Mouse (Mus musculus) CD8-positive naive resting alpha-beta T cell, adult 2 months (primary cell): ENCODE results near the gene Uckl1.

Experiments used
- DNase-seq, 2 experiments: peaks; one replicate each; pipeline ENCODE4 v3.0.0; 2022; ENCODE audit warnings: low read depth in 2 of 2, low spot score in 2 of 2

The Uckl1 gene

DNA sequence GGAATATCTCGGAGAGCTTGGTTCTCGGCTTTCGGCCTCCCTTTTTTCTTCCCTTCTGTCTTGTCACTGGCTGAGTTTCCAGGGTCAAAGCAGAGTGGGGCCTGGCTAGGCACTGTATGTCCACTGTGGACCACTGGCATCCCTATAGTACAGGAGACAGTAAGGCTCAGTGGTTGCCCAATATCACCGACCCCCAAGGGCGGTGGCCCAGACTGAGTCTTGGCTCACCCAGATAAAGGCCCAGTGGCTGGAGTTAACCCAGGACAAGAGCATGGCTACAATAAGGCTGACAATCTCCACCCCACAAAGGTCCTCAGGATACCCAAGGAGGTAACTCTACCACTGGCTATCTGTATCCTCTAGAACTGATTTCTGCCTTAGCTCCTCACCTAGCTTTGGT is 5.8 kb upstream of the Uckl1 start:
- no peak for DNase-seq

DNA sequence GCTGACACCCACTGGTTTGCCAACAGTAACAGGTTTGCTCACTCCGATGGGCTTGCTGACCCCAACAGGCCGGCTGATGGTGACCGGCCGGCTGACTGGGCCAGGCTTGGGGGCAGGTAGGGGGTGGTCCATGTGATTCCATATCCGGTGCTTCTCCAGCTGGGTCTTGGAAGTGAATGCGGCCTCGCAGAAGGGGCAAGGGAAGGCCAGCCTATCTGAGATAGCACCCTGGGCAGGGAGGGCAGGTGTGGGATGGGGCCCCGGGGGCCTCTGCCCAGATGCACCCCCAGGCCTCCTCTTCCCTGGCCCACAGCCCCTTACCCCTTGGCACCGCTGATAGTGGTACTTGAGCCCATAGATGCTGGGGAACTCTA is 5.0 kb upstream of the Uckl1 start:
- no peak for DNase-seq

GRCm38 (mm10) chr2:181589011-181589731 is 4.5 kb upstream of the Uckl1 start:
- no peak for DNase-seq

DNA sequence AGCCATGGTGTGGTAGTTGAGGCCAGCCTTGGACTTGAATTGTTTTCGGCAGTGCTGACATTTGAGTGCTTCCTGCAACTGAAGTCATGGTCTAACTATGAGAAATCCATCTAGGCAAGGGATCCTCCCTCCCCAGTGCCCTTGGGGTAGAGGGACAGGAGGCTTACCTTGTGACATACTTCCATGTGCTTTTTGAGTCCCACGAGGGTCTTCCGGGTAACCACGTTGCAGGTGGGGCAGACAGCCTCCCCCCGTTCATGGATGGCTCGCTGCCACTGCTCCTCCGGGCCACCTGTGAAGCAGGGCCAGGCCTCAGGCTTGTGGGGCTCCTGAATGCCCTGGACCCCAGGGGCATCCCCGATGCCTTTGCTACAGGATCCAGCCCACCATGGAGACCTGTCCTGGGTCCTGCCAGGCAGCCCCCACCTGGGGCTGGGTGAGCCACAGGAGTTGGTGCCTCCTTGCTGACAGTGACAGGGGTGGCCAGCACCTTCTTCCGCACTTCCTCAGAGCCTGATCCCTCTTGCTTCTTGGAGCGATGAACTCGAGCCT is 3.6 kb upstream of the Uckl1 start:
- no peak for DNase-seq

DNA sequence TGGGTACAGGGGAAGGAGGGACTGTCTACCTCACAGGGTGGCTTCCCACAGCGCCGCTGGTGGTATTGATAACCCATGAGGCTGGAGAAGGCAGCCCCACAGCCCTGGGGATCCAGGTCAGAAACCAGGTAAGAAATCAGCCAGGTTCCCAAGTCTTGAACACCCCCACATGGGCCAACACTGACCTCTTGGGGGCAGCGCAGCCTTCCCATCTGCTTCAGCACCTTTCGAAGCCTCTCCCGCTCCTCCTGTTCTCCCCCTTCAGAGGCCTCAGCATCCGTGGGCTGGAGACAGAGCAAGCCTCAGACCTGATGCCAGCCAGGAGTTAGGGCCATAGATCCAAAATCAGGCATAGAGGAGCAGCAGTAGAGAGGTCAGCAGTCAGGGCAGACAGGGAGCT is 3.1 kb upstream of the Uckl1 start:
- no peak for DNase-seq

GRCm38 (mm10) chr2:181586124-181586523 is 1.4 kb upstream of the Uckl1 start:
- no peak for DNase-seq

DNA sequence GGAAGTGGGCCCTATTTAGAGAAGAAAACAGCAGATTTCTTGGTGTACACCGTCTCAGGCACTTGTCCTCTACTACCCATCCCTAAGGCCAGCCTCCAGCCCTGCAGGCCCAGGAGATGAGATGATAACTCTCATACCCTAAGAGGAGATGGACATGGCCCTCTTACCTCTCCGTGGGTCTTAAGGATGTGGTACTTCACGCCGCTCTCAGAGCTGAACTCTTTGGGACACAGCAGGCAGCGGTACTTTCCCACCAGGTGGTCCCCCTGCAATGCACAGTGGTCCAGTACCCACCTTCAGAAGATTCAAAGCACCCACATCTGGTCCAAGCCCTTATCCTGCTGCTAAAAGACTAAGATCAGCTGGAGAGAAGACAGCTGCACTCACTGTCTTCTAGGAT is 814 bp upstream of the Uckl1 start:
- no peak for DNase-seq

GRCm38 (mm10) chr2:181583460-181584257 is 1.0 kb downstream of the Uckl1 start:
- DNase-seq: no peak

DNA sequence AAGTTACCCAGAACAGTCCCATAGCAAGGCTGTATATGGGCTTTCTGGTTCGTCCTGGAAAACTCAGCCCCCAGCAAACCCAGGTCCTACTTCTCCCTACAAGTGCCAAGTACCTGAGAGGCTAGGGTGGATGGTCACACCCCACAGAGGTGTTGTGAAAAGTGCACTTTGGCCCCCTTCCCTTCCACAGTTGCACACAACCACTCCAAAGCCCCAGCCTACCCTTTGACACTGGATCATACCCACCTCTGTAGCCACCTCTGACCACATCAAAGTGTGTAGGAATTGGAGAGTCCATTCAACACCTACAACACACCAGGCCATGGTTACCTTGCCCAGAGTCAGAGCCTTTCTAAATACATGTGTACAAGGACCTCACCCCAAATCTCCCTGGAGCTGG is 1.8 kb downstream of the Uckl1 start:
- DNase-seq: no peak

- no peak for DNase-seq
Measured at GRCm38 (mm10) chr2:181582358-181582757, 2.3 kb downstream of the Uckl1 start.

GRCm38 (mm10) chr2:181581402-181582120 is 3.1 kb downstream of the Uckl1 start:
- DNase-seq: peak; percentile 66

DNA sequence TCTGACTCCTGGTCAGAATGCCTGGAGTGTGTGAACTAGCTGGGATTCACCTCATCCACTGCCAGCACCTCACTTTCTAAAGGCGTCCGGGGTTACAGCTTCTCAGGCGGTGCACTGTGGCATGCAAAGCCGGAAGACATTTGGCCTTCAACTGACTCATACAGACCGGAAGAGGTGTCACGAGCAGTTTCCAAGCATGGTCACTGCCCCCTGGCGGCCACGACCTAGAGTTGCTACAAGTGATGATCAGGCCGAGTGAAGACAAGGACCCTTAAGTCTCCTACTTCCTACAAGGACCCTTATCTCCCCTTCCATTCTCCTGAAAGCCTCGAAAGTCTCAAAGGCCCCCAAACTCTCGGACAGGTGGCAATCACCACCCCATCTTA is 3.7 kb downstream of the Uckl1 start:
- DNase-seq: peak; percentile 78 to 79

- DNase-seq: no peak
Measured at GRCm38 (mm10) chr2:181580131-181580772, 4.4 kb downstream of the Uckl1 start.

DNA sequence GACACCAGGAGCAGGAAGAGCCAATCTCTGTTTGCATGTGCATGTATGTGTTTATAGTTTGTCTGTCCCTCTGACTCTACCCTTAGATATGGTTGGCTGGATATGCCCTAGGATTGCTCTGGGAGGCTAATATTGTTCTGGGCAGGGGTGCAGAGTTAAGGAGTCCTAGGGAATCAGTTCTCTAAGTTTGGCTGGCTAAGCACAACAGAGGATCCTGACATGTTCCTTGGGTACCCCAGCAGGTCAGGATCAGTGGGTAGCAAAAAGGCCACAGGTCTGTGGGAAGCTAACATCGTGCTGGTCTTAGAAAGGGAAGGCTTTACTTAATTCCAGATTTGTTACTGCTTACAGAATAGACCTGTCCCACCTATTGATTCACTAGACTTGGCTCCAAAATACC is 5.0 kb downstream of the Uckl1 start:
- DNase-seq: no peak

DNA sequence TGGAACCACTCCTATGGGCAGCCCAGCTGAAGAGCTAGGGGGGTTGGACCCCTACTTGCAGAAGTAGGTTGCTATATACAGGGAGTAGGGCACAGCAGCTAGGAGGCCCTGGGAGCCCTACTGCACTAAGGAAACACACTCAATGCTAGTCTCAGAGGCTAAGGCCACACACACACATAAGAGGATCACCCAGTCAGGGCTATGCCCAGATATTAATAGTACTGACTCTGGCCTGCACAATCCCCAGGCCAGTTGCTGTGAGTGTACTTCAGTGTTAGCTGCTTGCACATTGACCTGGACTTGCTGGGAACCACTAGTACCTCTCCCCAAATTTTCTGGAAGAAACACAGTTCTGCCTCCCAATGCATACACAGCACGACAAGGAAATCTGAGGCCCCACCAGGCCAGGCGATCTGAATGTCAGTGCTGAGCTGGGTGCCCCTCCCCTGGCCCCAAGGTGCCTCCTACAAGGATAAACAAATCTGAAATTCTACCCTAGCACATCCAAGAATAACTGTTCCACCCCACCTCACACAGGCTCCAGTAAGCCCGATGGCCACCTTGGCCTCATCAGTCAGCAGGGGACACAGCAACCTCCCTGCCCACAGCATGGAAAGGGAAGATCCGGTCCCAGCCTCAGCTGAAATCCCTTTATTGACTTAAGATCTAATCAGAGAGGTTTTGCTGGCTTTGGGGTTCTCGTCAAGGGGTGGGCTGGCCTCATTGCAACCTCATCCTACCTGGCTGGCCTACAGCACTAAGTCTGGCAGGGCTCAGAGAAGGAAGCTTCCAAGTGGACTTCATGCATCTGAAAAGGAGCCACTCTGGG is 5.7 kb downstream of the Uckl1 start:
- no peak for DNase-seq

- DNase-seq: no peak
Measured at GRCm38 (mm10) chr2:181577981-181578581, 6.6 kb downstream of the Uckl1 start.

DNA sequence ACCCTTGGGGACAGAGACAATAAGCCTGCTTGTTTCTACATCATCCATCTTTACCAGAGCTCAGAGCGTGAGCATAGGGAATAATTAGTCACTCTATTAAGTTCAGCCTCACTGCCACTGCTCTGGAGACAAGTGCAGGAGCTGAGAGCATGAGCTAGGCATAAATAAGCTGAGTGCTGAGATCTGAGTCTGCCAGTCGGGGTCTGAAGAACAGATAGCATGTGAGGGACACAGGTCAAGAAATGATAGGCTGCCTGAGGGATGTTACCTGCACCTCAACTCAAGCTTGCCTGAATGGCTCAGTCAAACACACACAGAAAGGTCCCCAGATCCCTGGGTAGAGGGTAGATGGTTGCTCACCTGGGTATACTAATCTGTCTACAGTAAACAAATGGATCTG is 7.6 kb downstream of the Uckl1 start:
- DNase-seq: no peak

DNA sequence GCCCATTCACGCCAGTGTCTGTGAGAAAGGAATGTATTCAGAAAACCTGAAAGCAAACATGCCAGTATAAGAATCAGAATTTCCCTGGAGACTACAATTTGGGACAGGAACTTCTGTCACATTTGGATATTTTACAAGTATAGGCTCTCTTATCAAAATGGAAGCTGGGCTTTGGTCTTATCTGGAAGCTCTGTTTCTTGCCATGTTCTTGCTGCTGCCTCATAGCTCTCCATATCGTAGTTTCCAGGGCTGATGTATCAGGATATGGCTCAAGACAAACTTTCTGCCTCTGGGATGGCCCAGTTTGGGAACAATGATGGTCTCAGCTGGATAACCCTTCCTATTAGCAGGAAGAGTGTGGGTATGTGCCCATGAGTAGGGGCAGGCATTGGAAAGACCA is 8.1 kb downstream of the Uckl1 start:
- no peak for DNase-seq

DNA sequence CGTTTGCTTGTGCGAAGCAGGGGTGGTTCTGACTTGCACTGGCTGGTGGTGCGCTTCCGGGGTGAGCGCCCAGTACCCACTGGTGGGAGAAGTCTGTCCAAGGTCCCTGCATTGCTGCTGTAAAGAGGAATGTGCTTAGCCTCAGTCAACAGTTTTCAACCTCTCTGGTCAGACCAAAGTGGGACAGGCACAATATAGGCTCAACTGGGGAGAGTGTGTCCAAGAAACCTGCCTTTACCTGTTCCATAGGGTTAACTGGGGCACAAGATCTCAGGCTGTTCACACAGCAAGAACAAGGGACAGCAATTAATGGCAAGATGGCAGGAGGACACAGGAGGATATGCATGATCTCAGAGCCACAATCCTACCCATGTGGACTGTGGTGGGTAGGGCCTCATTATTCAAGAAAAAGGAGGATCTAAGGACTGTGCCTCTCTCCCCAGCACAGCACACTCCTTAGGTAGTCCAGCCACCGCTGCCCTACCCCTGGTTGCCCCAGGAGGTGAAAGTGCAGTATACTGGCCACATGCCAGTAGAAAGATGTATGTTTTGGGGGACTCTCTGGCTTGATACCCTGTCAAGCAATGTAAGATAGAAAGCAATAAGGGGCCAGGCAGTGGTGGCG is 9.7 kb downstream of the Uckl1 start:
- DNase-seq: no peak

DNA sequence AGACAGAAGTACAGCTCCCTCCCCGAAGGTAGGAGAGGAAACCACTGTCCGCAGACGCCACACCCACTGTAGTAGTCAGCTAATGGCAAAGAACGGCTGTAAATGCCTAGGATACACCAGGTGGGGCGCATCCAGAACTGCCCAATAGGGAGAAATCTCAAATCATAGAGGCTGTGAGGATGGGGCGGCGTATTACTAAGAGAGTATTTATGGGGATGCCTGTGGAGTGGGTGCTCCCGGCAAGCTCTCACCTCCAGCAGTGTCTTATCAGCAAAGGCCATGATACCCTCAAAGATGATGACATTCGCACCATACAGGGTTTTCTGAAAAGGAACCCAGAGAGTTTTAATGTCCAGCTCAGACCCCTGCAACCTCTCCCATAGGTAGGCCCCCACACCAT is 10.7 kb downstream of the Uckl1 start:
- no peak for DNase-seq
